13 mouse cellular contexts compared by ENCODE assay signal in the genomic region with DNA sequence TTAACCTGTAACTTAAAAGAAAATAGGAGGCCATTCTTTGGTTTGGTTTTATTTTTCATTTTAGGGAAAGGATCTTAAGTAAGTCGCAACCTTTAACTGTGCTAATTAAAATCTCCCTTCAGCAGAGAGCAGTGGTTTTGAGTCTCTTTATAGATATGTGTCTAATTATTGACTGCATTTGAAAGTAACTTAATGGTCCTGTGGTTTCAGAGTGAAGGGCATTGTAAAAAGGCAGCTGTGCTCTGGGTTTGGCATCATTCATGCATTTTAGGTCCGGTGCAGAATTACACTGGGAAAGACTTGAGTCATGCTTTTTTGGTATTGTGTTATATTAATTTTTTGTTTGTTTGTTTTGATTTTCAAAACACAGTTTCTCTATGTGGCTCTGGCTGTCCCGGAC.
"Had no signal": no experiment of that assay in that cellular context is flagged by ENCODE, and none has a peak within 500 bp of the region (broad histone marks: within the 10 kb centered on the region; RNA-seq: fewer than 3 reads in every experiment).

No protein-coding gene starts in this region.

- H3K27ac ChIP-seq: limb, embryonic 15.5 days; lung, embryonic 15.5 days; midbrain, embryonic 10.5 days; neural tube, embryonic 13.5 days; stomach, postnatal 0 days had no signal

- H3K36me3 ChIP-seq: lung, embryonic 15.5 days; neural tube, embryonic 13.5 days had no signal

- H3K27me3 ChIP-seq: limb, embryonic 15.5 days; lung, embryonic 15.5 days; neural tube, embryonic 13.5 days had no signal

- H3K9ac ChIP-seq: limb, embryonic 15.5 days; lung, embryonic 15.5 days; neural tube, embryonic 13.5 days had no signal

- DNase-seq: kidney, adult 11 months; kidney, postnatal 10 days; kidney, postnatal 4 days; lung, postnatal 14 days; midbrain, embryonic 14.5 days; retina, postnatal 1 day; right cerebral cortex, postnatal 14 days; thymus, postnatal 14 days had no signal

- H3K9me3 ChIP-seq: limb, embryonic 15.5 days; lung, embryonic 15.5 days; midbrain, embryonic 10.5 days; neural tube, embryonic 13.5 days had no signal

- H3K4me2 ChIP-seq: limb, embryonic 15.5 days; lung, embryonic 15.5 days; neural tube, embryonic 13.5 days had no signal

- H3K4me3 ChIP-seq: limb, embryonic 15.5 days; lung, embryonic 15.5 days; midbrain, embryonic 10.5 days; neural tube, embryonic 13.5 days had no signal

- H3K4me1 ChIP-seq: limb, embryonic 15.5 days; neural tube, embryonic 13.5 days had no signal
